Mouse (Mus musculus) mouse trophoblast stem cell (cell line): Measurements from ENCODE around the gene Xpot.

Source experiments
- in situ Hi-C, 2 experiments: fragments of 300-500 bp; cut with MseI, MboI; formaldehyde crosslinking; loops; 2 replicates in 1 of 2; 3 replicates in 1 of 2; pipeline ENCODE4 v1.15.1; 2025

Xpot gene

GRCm38 (mm10) chr10:121576372-121576771 is 49.8 kb downstream of the Xpot start:
- in situ Hi-C loops = no loop called here

GRCm38 (mm10) chr10:121571511-121572147 is 54.5 kb downstream of the Xpot start:
- in situ Hi-C loops = no loop called here

- in situ Hi-C loops = no loop called here
Measured at GRCm38 (mm10) chr10:121571031-121571430, 55.1 kb downstream of the Xpot start.

GRCm38 (mm10) chr10:121569796-121570195 is 56.3 kb downstream of the Xpot start:
- in situ Hi-C loops = no loop called here

- in situ Hi-C loops = no loop called here
Measured at GRCm38 (mm10) chr10:121569001-121569589, 57.0 kb downstream of the Xpot start.

- in situ Hi-C loops = no loop called here
Measured at GRCm38 (mm10) chr10:121568534-121568933, 57.6 kb downstream of the Xpot start.

- in situ Hi-C loops = no loop called here
Measured at GRCm38 (mm10) chr10:121568026-121568425, 58.1 kb downstream of the Xpot start.

GRCm38 (mm10) chr10:121564447-121564846 is 61.7 kb downstream of the Xpot start:
- in situ Hi-C loops = no loop called here

GRCm38 (mm10) chr10:121558231-121558630 is 67.9 kb downstream of the Xpot start:
- in situ Hi-C loops = no loop called here

- in situ Hi-C loops = no loop called here
Measured at GRCm38 (mm10) chr10:121556263-121556662, 69.9 kb downstream of the Xpot start.

GRCm38 (mm10) chr10:121550334-121550733 is 75.8 kb downstream of the Xpot start:
- in situ Hi-C loops = no loop called here

GRCm38 (mm10) chr10:121549670-121550069 is 76.5 kb downstream of the Xpot start:
- in situ Hi-C loops = no loop called here

- in situ Hi-C loops = no loop called here
Measured at GRCm38 (mm10) chr10:121547162-121547561, 79.0 kb downstream of the Xpot start.

GRCm38 (mm10) chr10:121543577-121543976 is 82.6 kb downstream of the Xpot start:
- in situ Hi-C loops = no loop called here

GRCm38 (mm10) chr10:121542156-121542555 is 84.0 kb downstream of the Xpot start:
- in situ Hi-C loops = no loop called here
